Mouse (Mus musculus) retina, adult 2 months (tissue): ENCODE measurements around the gene Il4ra.

Source experiments
- DNase-seq: peaks from one replicate; pipeline ENCODE4 v3.0.0-alpha.2; 2012; ENCODE audit warnings: low read depth, low spot score

Gene Il4ra

DNA sequence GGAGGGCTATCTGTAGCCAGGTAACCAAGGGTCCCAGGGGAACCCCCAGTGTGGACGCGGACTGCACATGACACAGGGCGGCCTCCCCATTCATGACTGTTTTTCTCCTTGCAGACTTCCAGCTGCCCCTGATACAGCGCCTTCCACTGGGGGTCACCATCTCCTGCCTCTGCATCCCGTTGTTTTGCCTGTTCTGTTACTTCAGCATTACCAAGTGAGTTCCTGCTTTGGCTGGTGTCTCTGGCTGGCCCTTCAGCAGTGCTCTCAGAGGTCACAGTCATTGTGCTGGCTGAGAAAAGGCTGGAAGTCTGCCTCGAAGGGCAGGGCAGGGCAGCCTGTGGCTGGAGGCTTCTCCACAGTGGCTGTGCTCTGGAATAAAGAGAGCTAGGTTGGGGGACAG is 20.8 kb downstream of the Il4ra start:
- DNase-seq, result no peak

DNA sequence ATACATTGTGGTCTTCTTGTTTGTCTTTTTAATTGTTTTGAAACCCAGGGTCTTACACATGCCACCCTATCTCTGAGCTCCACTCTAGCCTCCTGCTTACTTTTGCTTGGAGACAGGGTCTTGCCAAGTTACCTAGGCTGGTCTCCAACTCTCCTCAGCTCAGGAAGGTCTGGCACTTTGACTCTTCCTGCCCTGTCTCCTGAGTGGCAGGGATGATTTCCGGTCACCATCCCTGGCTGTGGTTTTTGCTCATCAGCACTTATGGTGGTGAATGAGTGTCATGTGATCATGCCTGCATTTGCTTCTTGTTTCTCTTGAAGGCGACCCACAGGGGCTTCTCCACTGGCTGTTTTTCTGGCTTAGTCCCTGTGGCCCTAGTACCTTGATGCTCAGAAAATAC is 21.9 kb downstream of the Il4ra start:
- no peak for DNase-seq

DNA sequence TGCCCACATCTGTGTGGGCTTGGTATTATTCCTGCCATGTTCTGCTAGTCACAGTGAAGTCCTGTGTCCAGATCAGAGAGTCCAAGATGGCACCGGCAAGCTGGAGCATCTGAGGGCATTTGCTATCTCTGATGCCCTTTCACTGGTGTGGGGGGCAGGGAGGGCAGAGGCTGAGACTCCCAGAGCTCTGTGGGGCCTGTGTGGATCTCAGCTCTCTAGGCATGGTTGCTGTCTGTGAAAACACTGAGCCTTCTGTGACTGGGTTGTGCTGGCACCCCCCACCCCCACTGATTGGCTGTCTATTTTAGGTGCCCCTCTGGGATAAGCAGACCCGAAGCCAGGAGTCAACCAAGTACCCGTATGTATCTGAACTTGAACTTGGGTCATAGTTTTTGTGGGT is 22.9 kb downstream of the Il4ra start:
- DNase-seq, result no peak

- DNase-seq, result no peak
Measured at GRCm38 (mm10) chr7:125575738-125576540, 24.0 kb downstream of the Il4ra start.

DNA sequence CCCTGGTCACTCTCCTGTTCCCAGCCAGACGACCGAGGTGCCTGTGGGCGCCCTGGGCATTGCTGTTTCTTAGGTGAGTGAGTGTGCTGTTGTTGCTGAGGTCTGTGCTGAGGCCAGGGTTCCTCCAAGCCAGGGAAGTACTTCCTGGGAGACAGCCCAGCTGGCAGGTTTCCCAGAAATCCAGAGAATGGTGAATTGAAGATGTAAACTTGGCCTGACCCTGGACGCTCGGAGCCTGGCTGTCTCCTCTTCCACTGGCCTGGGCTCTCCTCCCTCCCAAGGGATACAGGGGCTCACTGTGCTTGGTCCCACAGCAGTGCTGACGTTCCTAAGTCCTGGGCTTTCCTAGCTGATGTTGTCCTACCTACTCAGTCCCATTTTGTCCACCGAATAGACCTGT is 25.1 kb downstream of the Il4ra start:
- no peak for DNase-seq

DNA sequence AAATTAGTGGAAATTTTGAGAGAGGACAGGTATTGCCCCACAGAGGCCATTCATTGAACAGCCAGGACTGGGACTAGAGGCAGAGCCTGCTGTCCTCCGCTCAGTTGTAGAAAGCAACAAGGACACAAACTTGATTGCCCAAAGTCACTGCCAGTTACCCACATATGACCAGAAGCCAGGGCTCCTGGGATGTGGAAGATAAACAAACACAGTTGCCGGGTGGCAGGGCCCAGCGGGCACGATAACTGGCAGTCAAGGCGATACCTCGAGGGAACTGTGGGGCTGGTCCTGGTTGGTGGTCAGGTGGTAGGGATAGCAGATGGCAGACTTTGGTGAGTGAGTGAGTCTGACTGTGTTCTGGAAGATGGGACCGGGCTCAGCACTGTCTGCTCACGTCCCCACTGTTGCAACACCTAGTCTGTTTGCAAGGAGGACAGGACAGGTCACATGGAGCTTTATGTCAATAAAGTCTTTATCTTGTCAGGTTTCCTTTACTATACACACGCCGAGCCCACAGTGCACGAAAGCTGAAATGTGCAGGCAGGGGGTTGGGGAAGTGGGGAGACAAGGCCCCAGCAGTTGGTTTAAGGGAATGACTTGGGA is 25.7 kb downstream of the Il4ra start:
- DNase-seq, result no peak

GRCm38 (mm10) chr7:125578106-125578505 is 26.2 kb downstream of the Il4ra start:
- DNase-seq, result no peak

DNA sequence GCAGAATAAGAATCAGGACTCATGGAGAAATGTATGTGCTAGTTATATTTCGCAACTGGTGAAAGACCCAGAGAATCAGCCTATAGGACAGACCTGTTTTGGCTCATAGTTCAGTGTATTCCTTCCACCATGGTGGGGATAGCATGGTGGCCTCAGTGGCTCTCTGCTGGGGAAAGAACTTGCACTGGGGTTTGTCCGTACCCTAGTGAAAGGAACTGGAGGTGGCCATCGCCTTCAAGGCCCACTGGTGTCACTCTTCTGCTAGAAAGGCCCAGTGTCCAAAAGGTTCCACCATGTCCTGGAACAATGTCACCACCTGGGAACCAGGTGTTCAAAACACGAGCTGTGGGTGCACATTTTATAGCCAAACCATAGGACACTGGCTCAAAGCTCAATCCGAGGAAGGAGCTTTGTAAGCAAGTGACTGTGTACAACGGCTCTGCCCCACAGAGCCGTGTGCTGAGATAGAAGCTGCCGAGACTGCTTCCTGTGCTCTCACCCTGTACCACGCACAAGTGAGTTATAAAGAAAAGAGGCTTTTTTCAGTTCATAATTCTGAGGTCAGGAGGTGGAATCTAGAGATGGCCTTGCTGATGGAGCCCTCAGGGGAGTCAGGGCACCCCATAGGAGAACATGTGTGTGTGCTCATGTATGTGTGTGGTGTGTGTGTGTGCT is 27.8 kb downstream of the Il4ra start:
- no peak for DNase-seq

GRCm38 (mm10) chr7:125580220-125580549 is 28.3 kb downstream of the Il4ra start:
- no peak for DNase-seq

GRCm38 (mm10) chr7:125580625-125581316 is 28.9 kb downstream of the Il4ra start:
- no peak for DNase-seq

DNA sequence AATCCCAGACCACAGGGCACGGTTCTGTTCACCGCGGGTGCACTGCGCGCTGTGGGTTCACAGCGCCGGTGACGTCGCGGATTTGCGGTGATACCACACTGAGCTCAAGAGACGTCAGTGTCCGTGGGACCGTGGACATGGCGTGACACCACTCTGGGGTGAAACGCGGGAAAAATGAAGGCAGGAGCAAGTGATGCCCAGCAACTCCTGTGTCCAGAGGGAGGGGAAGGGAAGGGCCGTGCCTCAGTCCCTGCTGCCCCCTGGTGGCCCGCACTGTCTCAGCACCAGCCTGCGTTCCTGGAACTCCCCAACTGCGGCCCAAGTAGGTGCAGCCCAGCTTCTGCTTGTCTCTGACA is 29.4 kb downstream of the Il4ra start:
- peak; percentile 44 for DNase-seq

GRCm38 (mm10) chr7:125583325-125584004 is 31.5 kb downstream of the Il4ra start:
- no peak for DNase-seq

- DNase-seq, result no peak
Measured at GRCm38 (mm10) chr7:125584005-125584369, 32.1 kb downstream of the Il4ra start.

DNA sequence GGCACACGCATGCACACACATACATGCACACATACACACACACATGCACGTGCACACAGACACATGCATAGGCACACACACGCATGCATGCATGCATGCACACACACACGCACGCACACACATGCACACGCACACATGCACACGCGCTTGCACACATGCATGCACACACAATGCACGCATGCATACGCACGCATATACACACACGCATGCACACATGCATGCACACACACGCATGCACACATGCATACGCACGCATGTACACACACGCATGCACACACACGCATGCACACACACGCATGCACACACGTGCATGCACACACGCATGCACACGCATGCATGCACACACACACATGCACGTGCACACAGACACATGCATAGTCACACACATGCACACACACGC is 34.4 kb downstream of the Il4ra start:
- no peak for DNase-seq

- no peak for DNase-seq
Measured at GRCm38 (mm10) chr7:125588721-125589120, 36.8 kb downstream of the Il4ra start.

DNA sequence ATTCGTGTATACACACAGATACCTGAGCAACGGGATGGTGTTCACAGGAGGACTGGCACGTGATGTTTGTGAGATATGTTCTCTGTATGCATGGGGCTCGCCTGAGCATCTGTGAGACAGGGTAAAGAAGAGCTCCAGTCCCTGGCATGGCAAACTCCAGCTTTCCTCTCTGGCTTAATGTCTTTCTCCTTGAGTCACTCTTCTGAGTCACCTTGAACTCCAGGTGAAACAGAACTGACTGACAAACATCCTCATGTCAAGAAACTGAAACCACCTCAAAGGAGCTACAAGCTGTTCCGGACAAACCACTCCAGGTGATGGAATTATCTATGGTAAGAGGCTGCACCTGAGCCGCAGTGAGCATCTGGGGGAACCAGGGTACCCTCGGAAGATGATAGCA is 38.0 kb downstream of the Il4ra start:
- no peak for DNase-seq

- no peak for DNase-seq
Measured at GRCm38 (mm10) chr7:125593831-125594230, 41.9 kb downstream of the Il4ra start.

- DNase-seq, result no peak
Measured at GRCm38 (mm10) chr7:125596406-125596805, 44.5 kb downstream of the Il4ra start.

DNA sequence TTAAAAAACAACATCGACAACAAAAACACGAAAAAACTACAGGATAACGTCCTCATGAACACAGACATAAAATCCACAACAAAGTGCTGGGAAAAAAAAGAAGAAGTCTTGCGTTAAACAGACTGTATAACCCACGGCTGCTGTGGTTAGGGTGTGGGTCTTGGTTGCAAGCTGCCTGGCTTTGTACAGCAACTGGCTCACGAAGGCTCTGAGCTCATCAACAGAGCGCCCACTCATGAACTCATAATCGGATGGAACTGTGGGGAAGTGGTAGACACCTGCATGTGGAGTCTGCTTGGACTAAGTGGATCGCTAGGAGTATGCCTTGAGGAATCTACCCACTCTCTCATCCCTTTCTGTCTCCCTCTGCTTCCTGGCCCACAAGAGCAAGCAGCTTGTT is 45.2 kb downstream of the Il4ra start:
- no peak for DNase-seq

DNA sequence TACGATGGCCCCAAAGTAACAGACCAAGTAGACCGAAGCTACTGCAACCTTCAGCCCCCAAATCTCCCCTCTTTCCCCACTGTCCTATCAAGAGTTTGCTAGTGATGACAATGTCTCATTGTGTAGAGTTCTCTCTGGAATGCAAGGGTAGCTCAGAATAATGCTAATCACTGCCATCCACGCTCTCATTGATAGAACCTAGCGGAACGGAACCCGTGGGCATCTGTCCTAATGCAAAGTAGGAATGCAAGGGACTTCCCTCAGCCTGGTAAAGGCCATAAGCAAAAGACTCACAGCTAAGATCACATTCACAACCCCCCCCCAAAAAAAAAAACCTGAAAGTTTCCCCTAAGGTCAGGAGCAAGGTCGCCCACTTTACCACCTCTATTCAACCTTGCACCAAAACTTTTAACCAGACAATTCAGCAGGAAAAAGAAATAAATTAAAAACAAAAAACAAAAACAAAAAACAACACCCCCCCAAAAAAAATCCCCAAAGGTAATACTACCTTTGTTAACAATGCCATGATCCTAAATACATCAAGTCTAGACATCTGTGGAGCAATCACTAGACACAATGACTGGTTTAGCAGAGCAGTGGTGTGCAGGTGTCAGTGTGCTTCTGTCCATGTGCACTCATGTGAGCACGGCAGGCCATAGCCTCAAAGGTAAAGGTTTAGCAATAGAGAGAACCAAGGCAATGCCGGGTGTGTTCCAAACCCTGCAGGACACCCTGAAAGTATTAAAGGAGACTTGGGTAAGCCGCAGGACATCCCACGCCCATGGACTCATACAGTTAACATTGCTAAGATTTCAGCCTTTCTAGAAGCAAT is 45.8 kb downstream of the Il4ra start:
- no peak for DNase-seq

- no peak for DNase-seq
Measured at GRCm38 (mm10) chr7:125599373-125599973, 47.6 kb downstream of the Il4ra start.
